Mouse (Mus musculus) right cerebral cortex, adult 18-20 months (tissue): ENCODE results near the gene Elovl2.
"Not testable (repeated sequence)": the region's sequence is repeated elsewhere in the genome, so short reads cannot be mapped to it uniquely, and the experiment has no call there.

Source experiments
- DNase-seq: peaks from one replicate; pipeline ENCODE4 v3.0.0; 2022; ENCODE audit warnings: mixed read lengths

Elovl2 gene

DNA sequence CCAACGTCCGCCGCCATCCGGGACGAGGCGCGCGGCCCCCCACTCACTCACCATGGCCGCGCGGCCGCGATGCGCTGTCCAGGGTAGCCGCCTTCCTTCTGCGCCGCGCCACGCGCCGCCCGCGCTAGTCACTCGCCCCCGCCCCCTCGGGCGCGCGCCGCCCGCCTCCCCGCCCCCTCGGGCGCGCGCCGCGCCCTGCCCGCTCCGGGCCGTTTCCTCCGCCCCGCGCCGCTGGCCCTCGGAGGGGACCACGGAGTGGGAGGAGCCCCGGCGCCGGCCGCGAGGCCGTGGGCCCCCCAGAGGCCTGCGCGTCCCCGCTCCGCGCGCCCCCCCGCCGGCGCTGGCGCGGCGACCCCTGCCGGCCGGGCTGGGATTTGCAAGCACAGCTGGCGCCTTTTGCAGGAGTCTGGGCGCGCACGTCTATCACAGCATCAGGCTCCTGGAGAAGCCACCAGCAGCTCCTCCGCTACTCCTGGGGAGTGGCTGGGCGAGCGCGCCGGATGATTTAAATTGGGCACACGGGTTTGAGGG is at the start of gene Elovl2:
Gene Elovl2 (minus strand): TSS at position 102 of the 531 bp plus-strand sequence.
- DNase-seq = peak; percentile 51

DNA sequence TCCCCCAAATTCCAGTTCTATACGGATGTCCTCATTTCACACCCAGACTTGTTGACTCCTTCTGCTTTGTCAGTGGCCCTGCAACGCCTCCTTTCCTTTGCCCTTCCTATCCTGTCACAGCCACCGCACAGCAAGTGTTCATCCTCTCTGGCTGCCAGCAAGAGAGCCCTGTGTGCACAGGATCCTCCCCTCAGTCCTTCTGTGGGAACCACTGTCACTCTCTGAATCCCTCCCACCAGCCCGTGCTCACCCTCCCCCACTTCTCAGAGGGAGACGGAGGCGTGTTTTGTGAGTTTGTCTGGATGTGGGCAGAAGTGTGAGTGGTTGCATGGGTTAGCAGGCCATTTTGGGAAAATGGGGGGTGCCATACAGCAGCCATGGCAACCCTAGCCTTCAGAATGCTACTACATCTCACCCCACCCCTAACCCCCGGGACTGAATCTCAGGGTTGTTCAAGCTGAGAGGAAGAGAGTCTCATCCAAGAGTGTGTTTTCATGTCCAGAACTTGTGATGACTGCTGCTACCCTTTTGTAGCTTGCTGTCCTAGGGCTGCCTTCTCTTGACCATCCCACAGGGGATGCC is 47.7 kb upstream of the Elovl2 start:
- DNase-seq = peak; percentile 74

DNA sequence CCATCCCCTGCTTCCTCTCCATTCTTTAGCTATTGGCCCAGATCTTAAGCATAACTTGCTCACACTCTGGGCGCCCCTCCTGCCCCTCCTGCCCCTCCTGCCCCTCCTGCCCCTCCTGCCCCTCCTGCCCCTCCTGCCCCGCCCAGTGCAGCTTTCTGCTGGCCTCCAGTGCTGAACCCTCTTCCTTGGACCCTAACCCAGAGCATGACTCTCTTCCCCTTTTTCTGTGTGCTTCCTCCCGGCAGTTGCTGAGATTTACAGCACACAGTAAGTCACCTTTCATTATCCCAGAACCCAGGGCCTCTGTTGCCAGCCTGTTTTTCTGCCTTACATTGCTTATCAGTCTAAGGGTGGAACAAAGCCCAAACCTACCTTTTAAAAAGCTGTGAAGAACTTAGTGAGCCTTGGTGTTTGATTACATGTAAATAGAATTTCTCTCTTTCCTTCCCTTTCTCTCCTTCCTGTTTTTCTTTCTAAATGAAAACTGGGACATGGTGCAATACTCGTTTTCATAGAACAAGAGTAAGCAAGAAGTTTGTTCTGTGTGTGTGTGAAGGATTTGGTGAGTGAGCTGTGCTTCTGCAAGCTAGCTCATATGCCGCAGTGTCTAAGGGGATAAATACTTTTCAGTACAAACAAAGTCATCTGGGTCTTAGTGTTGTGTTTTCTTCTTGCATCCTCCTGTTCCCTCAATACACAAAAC is 43.2 kb upstream of the Elovl2 start:
- DNase-seq = no peak

DNA sequence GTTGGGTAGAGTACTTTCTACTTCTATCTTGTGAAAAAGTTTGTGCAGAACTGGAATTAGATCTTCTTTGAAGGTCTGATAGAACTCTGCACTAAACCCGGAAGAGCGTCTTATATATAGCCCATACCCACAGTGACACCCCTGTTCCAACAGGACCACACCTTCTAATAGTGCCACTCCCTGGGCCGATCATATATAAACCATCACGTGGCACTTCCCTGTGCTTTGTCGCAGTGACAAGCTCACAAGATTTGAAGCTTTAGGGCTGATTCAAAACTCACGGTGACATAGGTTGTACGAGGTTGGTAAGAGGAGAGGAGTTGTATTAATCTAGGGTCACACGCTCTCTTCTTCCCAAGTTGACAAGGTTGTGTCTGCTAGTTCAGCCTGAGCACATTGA is 41.4 kb upstream of the Elovl2 start:
- not testable (repeated sequence) for DNase-seq

DNA sequence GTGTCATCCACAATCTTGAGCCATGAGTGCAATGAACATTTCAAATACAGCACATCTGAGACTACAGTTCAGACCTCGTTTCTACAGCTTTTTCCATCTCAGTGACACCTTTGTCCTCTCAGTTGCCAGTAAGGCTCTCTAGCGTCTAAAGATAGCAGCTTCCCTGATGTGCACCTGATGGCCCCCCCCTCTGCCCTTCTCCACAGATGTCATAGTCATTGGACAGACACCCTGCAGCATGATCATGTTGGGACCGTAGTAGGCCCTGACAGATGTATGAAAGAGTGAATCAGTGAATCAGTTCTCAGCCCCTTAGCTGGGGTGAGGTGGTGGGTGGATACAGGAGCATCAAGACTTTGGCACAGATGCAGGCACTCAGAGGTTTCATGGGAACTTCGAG is 37.6 kb upstream of the Elovl2 start:
- no peak for DNase-seq

DNA sequence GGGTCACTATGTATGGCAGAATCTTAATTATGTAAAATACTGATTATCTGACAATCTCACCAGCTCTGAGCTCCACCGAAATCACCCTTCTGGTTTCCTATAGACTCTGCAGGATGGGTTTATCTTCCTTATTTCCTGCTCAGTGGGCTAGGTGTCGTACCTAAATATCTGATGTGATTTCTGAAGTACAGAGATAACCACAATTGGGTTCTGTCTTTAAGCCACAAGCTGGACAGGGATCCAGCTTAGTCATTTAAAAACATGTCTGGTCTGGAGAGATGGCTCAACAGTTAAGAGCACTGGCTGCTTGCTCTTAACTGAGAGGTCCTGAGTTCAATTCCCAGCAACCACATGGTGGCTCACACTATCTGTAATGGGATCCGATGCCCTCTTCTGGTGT is 36.8 kb upstream of the Elovl2 start:
- DNase-seq = no peak

DNA sequence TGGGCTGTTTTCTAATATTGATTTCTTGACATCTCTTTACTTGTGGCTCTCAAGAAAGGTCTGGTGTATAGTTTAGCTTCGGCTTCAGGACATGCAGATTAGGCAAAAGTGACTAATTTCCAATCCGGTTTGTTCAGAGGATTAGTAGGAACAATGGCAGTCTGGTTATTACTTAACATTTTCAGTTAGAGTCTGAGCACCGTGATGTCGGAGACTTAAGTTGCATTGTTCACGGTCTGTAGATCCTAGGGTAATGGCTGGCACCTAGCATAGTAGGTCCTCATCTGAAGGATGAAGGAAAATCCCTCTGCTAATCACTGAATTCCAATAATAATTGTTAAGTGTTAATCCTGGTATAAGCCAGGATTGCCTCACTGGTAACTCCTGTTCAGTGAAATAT is 35.9 kb upstream of the Elovl2 start:
- no peak for DNase-seq

DNA sequence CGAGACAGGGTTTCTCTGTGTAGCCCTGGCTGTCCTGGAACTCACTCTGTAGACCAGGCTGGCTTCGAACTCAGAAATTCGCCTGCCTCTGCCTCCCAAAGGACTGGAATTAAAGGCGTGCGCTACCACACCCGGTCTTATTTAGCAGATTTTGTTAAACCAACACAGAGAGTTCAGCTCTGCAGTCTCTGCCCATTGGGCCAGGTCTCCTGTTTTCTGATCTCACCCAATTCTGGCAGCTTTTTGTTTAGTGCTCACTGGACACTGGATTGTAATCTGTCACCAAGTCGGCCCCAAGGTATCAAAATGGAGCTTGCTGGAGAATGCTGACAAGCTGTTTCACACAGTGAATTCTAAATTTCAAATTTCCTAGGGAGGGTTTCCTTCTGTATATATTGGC is 32.5 kb upstream of the Elovl2 start:
- no peak for DNase-seq

DNA sequence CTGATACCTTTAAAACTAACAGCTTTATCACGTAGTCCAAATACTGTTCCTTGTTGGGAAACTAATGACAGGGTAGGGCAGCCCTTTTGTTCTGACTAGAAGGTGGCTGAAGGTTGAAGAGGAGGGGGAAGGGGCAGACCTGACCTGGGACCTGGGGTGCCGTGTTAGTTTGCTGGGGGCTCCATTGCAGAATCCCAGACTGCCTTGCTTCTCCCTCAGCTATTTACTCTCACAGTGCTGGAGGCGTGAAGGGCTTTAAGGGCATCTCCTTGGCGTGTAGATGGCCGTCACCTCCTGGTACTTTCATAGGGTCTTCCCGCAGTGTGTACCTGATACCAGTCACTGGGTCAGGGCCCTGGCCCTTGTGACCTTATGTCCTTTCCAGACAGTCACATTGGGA is 31.9 kb upstream of the Elovl2 start:
- no peak for DNase-seq

DNA sequence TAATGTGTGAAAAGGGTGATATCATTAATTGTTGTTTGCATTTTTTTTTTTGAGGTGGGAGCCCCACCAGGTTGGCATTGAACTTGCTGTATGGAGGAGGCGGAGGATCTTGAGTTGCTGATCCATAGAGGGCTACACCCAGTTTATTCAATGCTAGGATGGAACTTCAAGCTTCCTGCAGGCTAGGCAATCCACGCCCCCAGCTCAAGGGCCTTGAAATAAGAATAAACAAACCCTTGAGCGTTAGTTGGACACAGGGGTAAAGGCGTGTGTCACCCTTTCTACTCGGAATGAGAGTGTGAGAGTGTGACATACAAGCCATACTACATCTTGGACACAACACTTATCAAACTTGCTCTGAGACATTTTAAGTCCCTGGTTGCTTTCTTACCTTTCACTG is 31.5 kb upstream of the Elovl2 start:
- DNase-seq = no peak

DNA sequence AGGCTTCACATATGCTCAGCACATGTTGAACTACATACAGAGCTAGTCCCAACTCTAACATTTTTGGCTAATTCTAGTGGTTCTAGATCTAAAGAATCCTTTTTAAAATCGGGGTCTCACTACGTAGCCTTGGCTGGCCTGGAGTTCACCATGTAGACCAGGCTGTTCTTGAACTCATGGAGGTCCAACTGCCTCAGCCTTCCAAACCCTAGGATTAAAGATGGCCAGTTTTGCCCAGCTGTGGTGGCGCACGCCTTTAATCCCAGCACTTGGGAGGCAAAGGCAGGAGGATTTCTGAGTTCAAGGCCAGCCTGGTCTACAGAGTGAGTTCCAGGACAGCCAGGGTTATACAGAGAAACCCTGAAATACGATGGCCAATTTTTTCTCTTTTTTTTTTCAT is 31.0 kb upstream of the Elovl2 start:
- not testable (repeated sequence) for DNase-seq

DNA sequence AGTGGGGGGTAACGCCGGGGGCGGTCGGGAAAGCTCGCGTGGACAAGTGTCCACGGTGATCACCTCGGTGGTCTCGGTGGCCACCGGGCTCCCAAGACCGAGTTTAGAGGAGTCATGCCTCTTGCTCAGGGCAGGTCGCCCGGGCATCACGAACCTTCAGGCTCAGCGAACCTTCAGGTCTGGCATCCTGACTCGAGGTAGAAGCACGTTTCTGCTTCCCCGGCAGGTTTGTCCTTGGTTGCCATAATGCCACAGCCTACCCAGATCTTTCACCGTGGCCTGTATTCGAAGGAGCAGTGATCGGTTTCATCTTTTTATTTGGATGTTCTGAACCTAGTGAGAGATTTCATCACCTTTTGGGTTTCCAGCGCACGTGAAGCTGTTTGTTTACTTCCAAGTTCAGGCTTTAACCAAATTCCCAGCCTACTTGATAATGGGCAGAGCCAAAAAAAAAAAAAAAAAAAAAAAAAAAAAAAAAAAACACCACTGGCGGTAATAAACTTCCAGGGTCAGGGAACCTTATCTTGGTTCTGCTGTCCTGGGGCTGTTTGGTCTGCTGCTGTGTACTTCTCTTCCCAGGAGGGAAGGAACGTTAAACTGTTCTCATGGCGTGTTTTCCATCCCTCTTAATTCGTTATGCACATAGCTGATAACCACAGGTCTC is 30.2 kb upstream of the Elovl2 start:
- peak; percentile 26 for DNase-seq

DNA sequence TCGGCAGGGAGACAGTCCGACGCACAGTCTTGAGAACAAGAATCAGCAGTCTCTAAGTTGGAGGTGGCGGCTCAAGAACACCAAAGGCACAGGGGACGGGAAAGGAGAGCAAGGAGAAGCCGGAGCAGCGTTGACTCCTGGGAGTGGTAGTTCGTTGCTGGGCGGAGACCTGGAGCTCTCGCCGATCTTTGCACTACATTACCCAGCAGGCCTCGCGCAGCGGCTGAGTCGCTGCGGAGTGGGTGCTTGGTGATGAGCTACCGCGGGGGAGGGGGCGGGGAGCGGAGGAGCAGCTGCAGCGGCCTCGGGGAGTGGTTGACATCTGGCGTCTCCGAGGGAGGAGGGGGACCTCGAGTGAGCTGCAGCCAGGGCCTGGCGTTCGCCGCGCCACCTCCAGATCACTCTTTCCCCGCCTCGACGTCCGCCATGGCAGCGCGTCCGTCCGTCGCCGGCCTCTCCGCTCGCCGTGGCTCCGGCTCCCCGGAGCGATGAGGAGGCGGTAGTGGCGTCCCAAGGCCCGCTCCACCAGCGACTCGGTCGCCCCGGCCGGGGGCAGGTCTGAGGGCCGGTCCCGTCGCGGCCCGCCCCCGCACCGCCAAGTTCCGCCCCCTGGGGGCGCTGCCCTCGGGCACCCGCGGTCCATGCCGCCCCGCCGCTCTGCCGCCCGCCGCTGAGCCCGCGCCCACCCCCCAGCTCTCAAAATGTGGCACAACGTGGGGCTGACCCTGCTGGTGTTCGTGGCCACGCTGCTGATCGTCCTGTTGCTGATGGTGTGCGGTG is 29.5 kb upstream of the Elovl2 start, which contains the start of gene Smim13:
Gene Smim13 (plus strand): TSS at position 307 of the 780 bp plus-strand sequence.
- DNase-seq = peak; percentile 98

DNA sequence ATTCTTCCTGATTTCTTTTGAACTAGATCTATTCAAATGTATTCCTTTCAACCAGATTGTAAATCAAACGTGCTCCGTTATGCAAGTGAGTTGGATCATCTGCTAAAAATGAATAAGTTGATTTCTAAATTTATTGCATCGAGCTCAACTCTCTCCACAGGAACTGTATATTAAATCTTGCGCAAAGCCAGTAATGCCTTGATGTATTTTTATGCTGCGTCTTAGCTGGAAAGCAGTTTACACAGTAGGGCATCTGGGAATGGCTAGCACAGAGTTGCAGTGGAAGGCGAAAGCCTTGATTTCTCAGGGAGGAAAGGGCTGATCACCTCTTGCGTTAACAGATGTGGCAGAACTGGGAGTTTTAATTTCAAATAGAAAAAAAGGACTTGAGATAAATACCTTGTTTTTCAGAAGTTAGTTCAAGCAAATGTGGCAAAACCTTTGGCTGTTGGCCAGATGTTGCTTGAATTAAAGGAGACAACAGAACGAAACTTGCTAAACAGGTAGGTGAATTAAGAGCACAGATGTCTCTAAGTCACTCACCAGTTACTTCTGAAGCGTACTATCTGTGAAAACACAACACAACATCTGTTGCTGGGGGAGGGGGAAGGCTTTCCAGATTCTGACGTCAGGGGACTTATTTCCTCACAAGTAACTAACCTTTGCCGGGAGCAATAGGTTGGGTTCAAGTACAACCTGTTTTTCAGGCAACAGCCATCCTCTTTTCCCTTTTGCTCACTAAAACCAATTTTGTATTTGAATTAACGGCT is 28.7 kb upstream of the Elovl2 start:
- peak; percentile 32 for DNase-seq

DNA sequence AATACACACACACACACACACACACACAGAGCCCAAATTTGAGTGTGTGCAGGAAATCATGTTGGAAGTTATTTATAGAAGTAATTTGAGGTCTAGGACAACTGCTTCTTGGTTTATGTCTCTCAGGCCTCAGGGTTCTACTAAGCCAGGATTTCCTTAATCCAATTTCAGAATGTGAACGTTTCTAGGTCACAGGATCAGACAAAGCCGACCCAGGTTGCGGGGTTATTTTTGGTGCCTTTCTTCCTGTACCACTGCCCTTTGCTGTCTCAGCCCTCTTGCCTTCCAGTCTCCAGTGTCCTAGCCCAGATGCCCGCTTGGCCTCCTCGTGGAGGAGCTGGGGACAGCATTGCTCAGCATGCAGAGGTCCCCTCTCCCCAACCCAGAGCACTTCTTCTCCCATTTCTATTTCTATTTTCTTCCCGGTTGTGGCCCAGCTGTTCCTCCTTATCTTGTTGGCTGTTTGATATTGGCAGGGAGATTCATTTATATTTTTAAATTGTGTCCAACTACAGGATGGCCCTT is 24.2 kb upstream of the Elovl2 start:
- DNase-seq = no peak

DNA sequence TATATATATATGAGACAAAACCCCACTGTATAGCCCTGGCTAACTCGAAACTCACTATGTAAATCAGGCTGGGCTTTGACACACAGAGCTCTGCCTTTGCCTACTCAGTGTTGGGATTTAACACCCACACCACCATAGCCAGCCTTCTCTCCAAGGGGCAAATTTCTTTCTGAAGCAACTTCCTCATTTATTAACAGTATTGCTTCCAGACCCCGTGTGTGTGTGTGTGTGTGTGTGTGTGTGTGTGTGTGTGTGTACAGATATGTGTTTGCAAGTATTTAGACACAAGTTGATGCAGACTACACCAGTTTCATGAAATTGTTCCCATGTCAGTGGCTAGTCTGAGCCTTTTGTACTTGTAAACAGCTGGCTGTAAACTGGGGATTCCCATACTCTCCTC is 21.4 kb upstream of the Elovl2 start:
- DNase-seq = no peak

DNA sequence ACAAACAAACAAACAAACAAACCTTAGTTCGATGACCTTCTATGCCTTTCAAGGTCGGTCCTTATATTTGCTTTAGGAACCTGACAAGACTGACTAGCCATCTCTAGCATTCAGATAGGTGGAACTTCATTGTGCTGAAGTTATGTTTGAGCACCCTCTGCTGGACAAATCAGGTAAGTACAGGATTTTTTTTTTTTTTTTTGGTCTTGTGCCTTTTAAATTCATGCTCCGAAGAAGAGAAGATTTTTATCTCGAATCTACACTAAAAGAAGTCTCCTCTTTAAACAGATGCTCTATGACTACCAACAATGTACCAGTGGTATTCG is 18.6 kb upstream of the Elovl2 start:
- DNase-seq = no peak

DNA sequence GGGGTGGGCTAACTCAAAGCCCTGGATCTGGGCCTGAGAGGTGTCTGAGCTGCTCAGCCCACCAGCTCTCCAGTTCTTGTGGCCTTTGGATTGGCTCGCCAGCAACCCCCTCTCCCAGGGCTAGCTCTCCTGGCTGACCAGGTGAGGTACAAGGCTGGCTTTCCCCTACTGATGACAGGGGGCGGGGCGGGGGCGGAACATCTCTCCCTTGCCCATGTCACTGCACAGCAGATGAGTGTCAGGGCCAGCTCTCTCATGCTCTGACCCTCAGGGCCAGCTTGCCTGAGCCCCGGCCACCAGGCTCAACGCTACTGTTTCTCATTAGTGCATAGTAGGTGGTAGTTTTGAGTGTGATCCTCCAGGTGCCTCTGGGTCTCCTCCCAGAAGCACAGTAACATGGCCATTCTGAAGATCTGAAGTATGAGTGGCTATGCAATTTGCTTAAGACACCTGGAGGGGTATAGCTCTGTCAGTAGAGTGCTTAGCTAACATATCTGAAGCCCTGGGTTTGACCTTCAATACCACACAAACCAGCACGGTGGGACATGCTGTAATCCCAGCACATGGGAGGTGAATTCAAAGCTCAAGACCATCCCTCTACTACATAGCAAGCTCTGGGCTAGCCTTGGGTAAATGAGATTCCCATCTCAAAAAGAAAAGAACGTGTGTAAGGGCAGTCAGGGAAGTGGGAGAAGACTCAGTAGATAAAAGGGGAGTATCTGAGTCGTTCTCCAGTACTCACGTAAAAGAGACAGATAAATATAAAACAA is 18.0 kb upstream of the Elovl2 start:
- DNase-seq = no peak

DNA sequence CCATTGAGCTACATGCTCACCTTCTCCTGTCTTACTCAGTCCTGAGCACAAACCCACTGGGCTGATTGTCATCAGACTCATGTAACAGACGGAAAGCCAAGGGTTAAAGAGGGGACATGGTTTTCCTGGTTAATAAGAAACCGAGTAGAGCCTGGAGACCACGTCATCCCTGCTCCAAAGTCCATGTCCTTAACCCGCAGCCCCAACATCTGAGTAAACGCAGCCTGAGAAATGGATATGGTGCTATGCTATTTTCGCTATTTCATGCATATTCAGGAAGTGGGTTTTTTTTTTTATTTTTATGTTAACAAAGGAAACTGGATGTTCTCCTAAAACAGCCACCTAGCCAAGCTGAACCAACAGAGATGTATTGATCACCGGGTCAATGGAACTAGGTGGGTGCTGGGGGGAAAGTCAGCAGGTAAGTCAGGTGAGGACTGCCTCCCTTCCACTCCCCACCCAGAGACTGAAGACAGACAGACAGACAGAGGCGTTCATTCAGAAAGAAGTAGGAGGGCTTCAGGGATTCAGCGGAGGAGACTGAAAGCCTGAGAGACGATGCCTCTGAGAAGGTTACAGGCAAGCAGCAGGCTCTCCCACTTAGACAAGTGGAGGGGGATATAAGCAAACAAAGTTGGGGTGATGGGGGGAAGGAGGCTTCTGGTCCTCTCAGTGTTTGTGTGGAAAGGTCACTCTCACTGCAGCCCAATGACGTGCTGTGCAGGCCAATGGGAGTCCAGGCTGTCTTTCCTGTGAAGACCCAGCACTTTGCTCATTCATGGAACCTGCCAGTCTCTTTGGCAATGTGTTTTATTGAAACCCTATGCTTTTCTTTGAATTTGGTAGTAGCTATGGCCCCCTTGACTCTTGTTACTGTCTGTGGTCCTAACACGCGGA is 15.9 kb upstream of the Elovl2 start:
- no peak for DNase-seq

DNA sequence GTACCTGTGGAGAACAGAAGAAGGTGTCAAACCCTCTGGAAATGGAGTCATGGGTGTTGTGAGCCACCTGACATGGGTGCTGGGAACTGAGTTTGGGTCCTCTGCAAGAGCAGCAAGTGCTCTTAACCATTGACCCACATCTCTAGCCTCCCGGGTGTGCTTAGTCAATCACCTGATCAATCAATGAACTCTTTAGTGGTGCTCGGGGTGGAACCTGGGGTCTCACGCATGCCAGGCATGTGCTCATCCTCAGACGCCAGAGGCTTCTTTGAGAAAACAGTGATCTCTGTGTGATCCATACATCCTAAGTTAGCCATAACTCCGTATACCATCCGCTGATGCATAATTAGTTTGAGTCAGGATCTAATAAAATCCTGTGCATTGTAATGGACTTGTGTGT is 15.0 kb upstream of the Elovl2 start:
- DNase-seq = no peak
